Mouse (Mus musculus): Measurements from ENCODE around the gene Magohb. TPM values are rescaled to one million over a fixed set of nuclear protein-coding genes. Genes with fewer than 3 reads are reported as not detected.

The Magohb gene
- total RNA-seq (2023) = 10 to 100 TPM; 11.9 to 12.9 TPM

DNA sequence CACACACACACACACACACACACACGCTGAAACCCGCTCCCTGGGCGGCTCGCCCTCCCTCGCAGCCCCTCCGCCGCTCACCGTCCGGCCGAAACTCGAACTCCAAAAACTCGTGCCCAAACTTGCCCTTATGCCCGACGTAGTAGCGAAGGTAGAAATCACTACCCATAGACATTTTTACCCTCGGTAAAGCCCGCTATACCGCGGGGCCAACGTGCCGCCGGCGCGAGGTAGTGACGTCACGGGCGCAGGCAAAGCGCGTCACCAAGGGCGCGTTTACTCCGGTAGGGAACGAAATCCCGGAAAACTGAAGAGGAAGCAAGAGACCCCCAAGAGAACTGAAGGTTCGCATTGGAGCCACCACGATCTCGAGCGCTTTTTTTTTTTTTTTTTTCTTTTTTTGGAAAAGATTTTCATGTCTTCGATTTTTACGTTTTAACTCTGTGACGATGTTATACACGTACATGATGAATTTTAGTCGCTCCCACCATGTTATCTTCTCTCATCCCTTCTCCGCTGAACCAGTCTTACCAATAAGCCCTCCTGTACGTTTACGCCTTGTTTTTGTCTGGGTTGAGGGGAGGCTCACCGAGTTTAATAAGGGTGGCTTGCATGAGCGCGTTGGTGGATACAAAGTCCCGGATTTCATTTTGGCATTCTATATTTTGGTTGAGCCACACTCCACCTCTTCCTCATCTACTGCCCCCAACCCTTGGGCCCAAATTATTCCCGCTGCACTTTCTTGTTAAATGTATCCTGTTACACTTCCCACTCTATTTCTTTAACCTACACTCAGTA, at the start of gene Magohb:
TSS of gene Magohb (minus strand) at position 254 of the 798 bp plus-strand sequence.

DNA sequence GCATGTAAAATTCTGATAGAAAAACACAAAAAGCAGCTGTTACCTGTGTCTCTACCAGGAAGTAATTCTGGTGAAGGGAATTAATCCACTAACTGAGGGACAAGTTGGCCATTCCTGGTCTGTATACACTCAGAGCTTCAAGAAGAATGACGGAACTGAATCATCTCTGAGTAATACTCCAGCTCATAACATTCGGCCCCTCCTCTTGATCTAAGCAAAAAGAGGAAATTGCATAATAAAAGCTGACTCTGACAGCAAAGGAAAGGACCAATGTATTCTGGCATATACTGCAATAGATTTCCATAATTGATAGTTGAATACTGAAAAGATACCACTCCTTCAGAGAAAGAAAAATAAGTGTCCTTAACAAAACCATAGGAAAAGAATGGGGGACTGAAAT, 45.8 kb downstream of the Magohb start, which contains the start of gene Klra2:
TSS of gene Klra2 (minus strand) at position 157 of the 400 bp plus-strand sequence.

Other genes starting within 250 kb of the Magohb start
- not detected for gene Klra2, start 45.9 kb downstream of the Magohb start, total RNA-seq (2023)
- gene Styk1, start 60.4 kb upstream of the Magohb start, total RNA-seq (2023) = not detected
- gene Ybx3, start 95.2 kb upstream of the Magohb start, total RNA-seq (2023) = 10 to 100 TPM; 24.6 to 37.9 TPM
- gene 5430401F13Rik, start 193.2 kb upstream of the Magohb start, total RNA-seq (2023) = not detected
- not detected for gene Gm6619, start 193.2 kb upstream of the Magohb start, total RNA-seq (2023)

All from T-cell, adult 66 days (primary cell).